Mouse (Mus musculus) embryo, embryonic 10.5 days (tissue): Measurements from ENCODE around the gene Mark1.

Source experiments
- DNase-seq: peaks from one replicate; pipeline ENCODE4 v3.0.0-alpha.2; 2015; ENCODE audit warnings: low spot score

Mark1 gene

DNA sequence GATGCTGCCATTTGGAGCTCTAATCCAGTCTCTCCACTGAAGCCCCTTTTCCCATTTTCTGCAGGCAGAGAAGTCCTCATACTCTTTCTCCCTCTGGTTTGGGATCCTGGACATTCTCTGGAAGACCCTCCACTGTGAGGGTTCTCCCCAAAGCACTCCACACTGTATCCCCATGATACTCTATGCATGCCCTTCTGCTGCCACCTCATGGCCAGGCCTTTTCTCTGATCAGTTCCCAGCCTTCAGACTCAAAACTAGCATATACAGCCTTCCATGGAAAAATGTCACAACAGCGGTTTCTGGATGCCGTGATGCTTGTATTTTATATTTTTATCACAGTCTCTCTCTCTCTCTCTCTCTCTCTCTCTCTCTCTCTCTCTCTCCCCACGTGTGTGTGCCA is 107.4 kb downstream of the Mark1 start:
- DNase-seq: no peak

DNA sequence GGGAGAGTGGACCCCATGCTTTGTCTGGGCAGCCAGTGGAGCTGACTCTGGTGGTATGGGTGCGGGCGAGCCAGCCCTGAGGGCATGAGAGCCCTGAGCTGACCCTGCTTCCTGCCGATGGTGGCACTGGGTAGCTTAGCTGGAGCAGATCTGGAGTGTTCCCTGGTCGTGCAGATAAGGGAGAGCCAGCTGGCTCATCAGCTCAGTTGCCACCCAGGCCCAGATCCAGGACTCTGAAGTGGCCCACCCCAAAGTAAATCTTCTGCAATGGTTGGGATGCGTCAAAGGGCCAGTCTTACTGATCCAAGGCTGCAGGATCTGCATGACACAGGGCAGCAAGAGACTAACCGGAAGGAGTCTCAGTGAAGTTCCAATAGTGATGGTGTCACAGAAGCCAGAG is 109.9 kb downstream of the Mark1 start:
- no peak for DNase-seq

DNA sequence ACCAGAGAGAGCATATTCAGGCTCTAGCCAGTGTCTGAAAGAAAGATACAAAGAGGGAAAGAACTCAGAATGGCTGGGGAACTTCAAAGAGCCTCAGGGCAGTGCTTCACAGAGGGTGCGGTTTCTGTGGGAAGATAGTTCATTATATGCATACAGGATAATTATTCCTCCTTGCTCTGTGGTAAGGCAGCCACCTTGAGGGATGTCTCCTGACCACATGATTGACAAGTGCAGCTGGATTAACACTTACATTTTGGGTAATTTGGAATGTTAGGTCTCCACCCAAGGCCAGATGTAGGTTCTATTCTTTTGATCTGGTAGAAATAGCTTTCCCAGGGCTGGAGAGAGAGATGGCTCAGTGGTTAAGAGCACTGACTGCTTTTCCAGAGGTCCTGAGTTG is 113.2 kb downstream of the Mark1 start:
- DNase-seq: no peak

DNA sequence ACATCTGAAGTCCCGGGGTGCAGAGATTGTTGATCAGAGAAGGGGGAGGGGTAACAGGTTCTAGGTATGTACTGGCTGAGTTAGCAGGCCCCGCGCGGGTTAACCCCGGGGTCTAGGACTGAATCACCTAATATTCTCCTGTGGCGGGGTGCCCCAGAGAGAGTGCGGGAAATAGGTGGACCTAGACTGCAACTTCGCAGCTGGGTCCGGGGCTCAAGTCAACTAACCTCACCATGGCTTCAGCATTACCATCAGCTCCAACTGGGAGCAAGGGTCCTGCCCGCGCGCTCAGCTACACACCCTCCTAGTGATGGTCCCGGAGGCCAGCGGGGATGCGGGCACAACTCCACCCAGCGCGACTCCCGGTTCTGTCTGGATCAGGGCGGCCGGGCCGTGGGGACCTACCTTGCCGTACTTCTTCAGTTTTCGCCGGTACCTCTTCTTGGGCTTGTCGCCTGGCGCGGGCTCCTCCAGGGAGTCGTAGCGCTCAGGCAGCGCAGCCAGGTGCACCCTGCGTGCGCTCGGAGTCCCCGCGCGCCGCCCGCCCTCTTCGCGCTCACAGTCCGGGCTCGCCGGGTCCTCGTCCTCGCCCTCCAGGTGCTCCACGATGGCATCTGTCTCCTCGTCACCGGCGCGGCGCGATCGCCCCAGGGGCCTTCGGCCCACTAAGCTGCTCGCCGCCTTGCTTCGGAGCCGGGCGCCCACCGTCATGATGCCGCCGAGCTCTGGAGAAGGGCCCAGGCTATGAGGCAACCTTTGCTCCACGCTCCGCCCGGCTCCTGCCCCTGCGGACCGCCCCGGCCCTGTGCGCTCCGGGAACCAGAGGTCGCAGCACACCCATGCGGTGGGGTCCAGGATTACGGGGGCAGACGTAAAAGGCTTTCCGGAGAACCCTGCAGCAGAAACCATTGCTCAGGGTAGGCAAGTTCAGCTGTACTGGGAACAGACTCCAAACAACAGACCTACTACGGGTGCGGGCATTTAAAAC is 116.8 kb downstream of the Mark1 start, which contains the start of gene C130074G19Rik:
Gene C130074G19Rik (minus strand): TSS at position 938 of the 988 bp plus-strand sequence.
- peak; percentile 73 for DNase-seq

DNA sequence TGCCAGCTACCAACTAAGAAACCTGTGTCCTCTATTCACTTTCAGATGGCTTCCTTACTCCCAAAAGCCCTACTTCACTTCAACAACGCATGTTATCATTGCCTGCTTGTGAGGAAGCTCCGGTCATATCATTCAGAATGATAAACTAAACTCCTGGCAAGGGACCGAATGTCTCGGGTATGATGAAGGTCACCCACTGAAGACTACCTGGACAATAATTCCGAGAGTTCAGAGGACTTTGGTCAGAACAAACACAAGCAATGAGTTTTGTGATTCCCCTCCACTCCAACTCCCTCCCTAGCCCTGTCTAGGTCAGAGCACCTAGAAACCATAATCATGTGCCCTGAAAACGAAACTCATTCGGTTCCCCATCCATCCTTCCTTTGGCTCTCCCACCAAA is 117.5 kb downstream of the Mark1 start:
- no peak for DNase-seq

DNA sequence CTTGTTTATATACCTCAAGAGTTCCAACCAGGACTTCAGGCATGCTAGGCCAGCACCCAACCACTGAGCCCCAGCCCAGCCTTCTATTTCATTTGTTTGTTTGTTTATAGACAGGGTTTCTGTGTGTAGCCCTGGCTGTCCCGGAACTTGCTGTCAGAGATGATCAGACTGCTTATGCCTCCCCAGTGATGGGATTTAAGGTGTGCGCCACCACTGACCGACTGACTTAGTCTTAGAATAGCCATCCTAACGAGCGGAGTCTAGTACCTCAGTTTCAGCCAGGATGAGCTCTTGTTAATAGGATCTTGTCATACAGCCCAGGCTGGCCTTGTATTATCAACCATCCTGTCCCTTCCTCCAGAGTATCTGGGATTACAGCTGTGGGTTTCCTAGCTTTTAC is 118.2 kb downstream of the Mark1 start:
- no peak for DNase-seq

DNA sequence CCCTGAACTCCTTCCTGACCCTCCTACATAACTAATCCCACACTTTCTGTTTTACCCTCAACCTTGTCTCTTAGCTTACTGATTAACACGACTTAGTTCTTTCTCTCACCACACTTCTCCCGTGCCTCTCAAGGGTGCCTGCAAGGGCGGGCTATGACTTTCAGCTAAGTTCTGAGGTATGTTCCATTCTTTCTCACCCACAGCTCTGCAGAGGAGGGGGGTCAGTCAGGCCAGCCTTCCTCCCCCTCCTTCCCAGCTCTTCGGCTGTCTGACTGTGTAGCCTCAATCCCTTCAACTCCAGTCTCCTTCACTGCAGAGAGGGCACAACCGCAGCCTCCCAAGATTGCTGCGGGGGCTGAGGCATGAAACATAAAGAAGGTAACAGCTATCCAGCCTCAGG is 120.5 kb downstream of the Mark1 start:
- DNase-seq: no peak

DNA sequence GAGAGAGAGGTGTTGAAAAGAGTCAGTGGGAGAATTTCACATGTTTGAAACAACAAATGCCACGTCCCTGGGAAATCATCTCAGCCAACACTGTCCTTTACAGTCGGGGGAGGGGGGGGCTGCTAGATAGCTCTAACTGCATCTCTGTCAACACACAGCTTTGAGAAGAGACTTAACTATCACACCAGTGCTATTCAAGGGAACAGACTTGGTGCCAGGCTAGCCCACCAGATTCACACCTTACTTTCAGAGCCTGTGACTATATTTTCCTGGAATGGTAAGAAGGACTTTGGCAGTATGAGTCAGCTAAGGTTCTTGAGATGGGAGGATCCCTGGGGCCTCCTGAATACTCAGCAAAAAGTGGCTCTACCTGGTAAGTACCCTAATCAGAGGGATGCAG is 122.1 kb downstream of the Mark1 start:
- no peak for DNase-seq

DNA sequence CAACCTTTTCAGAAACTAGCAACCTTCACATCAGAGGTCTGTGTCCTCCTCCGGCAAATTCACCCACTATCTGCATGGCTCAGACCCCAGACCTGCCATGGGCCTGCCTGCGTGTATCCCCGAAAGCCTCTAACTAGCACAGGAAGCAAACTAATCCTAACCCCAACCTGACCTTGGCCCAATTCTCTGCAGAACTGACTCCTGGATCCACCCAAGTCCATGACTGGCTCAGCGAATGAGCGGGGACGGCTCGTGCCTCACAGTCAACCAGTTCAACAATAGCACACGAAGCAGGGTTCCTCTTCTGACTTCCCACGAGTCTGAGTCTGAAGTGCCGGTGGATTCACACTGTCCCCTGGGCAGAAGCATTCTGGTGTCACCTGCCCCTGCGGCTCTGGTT is 125.5 kb downstream of the Mark1 start:
- no peak for DNase-seq

DNA sequence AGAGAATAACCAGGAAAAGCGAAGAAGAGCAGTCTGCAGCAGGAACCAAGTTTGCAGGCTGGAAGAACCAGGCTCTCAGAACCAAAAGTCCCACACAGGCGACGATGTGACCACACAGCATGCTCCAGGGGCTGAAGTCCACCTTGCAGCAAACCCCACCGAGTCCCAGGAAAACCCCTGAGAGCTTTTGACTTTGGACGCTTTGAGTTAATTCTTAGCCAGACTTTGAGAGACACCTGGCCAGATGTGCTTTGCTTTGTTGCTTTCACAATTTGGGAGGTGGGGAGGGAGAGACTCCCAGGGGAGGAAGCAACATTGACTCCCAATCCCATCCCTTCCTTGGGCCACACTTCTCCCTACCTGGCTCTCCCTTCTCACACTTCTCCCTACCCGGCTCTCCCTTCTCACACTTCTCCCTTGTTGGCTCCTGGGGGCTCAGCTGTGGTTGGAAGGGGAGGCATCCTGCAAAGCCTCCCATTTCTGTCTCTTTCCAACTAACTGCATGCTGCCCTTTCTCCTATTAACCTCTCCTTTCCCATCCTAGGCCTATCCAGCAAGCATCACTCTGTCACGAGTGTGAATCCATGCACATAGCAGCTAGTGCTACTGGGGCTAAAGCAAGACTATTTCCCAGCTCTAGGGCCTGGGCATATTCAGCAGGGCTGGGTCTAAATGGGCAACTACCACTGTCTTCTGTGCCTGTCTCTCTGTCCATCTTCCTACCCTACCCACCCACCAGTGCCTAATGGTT is 127.1 kb downstream of the Mark1 start:
- DNase-seq: no peak

DNA sequence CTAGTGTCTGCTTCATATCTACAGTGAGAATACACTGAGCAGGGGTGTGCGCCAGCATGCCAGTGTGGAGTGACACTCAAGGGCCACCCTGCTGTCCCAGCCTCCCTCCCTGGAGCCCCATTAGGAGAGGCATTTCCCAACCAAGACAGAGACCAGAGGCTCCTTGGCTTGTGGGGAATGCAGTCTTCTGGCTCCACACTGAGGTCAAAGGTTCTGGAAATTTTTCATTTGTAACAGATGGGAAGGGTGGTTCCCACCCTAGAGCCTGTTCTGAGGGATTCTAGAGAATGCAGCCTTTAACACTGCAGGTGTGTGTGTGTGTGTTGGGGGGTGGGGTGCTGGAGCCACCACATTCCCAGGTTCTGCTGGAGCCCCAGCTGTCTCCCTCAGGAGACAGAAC is 127.9 kb downstream of the Mark1 start:
- DNase-seq: peak; percentile 46

DNA sequence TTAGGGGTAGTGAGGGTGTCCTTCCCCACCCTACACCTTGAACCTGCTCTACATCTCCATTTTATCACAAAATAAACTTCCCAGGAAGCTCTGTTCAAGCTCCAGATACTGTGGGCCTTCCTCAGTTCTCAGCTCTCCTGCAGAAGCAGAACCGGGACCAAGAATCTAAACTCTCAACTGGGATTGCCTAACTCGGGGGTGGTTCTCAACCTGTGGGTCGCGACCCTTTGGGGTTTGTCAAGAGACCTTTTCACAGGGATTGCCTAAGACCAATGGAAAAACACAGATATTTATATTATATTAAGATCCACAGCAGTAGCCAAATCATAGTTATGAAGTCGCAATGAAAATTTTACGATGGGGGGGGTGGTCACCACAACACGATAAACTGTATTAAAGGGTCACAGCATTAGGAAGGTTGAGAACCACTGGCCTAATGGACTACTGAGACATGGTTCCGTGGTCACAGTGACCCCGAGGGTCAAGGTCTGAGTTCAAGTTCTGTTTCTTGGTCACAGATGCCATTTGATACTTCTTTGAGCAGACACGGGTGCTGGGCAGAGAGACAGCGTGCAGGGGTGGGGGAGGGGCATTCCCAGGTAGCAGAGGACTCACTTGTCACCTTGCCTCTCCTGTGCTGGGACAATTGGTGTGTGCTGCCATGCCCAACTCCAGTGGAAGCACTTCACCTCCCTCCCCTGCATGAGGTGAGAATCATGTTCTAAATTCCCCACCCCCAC is 128.6 kb downstream of the Mark1 start:
- no peak for DNase-seq

DNA sequence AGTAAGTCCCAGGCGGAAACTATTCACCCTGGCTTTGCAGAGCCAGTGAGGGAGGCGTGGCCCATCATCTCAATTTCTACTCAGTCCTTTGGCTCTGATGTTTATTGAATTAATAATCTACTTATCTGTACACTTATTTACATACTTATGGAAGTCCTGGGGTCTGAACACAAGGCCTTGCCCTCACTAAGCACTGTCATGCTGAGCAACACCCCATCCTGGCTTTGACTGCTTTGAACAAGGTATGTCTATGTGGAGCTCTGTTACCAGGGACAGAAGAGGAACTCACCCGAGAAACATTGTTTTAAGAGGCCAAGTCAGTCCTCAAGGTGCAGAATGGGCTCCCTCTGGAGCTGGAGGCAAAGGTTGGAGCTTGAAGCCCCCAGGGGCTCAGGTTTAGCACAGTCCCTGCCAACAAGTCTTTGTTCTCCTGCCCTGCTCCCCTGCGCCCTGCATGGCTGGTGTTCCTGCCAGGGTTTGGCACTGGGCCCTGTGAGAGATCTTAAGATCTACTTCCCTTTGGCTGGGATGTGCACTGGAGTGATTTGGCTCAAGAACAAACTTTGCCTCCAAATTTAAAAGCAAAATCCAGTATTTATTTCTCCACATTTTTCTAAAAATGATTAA is 129.3 kb downstream of the Mark1 start:
- no peak for DNase-seq

DNA sequence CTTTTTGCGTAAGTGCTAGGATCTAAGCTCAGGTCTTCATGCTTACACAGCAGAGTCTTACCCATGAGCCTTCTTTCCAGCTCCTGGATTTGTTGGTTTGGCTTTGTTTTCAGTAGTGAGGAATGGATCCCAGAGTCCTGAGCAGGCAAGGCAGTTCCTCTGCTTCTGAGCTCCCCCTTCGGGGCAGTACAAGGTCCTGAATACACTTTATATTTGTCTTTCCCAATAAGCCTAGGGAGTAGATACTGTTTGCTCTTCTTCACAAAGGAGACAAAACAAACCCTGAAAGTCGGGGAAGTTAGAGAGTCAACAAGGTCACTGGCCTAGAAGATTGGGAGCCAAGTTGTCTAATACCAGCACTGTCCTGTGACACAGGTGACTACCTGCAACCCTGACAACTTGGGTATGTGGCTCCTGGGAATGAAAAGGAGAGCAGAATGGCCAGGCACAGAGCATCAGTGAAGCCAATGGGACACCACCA is 131.7 kb downstream of the Mark1 start:
- DNase-seq: no peak

DNA sequence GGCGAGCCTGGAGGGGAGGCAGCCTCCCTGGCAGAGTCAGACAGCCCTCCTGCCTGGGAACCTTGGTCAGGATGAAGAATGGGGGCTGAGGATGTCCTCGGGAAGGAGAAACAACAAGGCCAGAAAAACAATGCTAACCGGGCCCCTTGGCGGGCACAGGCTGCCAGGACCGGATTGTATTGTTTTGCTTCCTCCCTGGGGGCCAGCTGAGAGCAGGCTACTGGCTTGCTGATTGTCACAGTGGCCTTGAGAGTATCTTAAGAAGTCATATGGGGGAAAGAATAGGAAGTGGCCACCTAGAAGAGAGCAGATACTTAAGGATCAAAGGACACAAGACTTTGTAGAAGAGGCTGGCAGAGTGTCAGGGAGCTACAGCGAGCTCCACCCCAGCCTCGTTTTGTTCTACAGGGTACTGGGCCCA is 135.0 kb downstream of the Mark1 start:
- DNase-seq: no peak

DNA sequence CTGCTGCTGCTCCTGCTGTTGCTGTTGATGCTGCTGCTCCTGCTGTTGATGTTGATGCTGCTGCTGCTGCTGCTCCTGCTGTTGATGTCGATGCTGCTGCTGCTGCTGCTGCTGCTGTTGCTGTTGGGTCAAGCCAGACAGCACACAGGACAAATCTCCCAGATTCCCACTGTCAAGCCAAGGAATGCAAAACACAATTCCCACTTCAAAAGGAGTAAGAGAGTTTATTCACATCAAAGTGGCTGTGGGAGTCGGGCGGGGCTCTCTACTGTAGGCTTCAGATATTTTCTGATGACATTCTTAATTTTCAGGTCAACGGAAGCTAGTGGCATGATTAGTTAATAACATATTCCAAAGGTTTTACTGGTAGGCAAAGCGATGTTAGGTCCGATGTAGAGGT is 136.7 kb downstream of the Mark1 start:
- DNase-seq: no peak

DNA sequence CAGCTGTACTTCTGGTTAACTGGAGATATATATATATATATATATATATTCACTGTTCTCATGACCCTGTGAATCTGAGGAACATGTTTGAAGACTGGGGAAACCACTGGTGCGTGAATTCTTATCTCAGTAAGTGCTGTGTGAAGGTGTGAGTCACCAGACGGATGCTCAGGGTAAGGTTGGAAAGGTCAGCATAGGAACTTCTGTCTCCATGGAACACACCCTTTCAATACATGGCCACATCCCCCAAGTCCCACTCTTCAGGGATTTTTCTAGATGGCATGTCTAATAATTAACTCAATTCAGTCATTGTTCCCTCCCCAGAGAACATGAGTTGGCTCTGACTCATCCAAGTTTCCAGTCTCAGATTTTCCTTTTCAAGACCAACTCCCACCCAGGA is 137.8 kb downstream of the Mark1 start:
- no peak for DNase-seq

DNA sequence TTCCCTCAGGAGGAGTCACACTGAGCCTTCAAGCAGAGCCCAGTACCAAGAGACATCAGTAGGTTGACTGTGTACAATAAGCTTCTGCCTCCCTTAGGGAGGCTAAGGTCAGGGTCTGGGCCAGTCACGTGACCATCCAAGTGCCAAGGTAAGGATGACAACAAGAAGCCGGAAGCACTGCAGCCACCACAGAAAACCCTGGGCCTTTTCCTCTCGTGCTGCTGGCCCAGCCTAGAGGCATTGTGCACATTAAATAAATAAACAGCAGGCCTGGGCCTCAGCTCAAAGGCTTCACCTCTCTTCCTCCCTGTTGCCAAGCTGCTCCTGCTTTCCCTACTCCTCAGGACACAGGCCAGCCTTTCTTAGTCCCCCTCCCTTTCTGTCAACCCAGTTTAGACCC is 139.1 kb downstream of the Mark1 start:
- no peak for DNase-seq

DNA sequence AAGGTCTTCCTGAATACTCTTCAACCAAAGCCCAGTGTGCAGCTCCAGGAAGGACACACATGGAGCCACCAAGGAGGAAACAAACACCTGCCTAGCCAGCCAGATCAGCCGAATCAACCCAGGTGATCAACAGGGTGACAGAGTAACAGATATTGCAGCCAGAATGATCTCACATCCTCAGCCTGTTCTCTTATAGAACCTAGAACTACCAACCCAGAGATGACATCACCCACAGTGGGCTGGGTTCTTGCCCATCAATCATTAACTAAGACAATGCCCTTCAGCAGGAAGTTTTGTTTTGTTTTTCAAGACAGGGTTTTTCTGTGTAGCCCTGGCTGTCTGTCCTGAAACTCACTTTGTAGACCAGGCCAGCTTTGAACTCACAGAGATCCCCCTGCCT is 141.1 kb downstream of the Mark1 start:
- DNase-seq: no peak

DNA sequence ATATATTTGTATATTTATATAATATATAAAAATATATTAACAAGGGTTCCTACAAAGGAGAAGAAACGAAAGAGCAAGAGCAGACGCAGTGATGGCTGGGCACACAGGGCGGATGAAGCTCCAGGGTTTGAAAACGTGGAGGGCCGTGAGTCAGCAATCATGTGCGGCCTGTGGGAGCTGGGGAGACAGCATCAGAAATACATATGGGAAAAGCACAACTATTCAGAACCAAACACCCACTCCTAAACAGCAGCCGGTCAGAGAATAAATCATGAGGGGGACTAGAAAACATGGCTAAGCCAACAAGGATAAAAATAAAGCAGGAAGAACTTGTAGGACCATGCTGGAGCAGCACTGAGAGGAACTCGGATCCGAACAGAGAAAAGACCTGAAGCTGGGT is 142.2 kb downstream of the Mark1 start:
- DNase-seq: no peak

DNA sequence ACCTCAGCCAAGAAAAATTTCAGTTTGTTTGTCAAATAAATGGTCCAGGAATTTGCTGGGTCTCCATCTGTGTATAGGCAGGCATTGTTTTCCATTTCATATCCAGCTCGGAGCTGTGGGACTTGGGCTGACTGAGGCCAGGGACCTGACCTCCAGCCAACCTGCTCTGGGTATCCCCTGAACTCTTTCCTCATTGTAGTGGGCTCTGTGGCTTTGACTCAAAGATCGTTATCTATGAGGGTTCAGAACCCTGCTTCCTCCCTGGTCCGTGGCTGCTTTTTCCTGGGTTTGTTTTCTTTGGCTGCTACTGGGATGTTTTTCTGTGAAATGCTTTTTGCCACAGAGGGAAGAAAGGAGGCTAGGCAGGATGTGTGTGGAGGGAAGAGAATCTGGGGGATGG is 145.4 kb downstream of the Mark1 start:
- DNase-seq: no peak

DNA sequence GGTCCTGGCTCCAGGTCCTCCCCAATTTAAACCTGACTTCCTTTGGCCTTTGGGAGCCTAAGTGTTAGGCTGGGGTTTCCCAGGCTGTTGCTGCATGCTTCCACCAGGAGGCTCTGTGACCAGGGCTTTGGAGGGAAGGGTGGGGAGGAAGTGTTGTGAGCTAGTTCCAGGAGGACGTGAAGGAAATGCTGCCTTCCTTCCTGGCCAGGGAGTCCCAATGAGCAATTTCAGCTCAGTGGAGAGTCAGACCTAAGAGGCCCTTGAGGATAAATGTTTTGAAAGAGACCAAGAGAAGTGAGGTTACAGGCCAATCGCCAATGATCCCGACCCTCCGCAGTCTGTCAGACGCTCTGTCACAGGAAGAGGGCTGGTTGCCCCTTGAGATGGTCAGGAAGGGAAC is 146.0 kb downstream of the Mark1 start:
- DNase-seq: peak; percentile 77
